Mouse (Mus musculus) G1E (cell line): ENCODE measurements around the gene Snap23.

Experiments used
- CTCF ChIP-seq: IDR thresholded peaks from 2 replicates; pipeline ENCODE4 v1.5.1; 2012; ENCODE audit warnings: low read depth, low read length, inconsistent platforms, mixed read lengths
- POLR2AphosphoS5 ChIP-seq: IDR thresholded peaks from 2 replicates; pipeline ENCODE4 v1.6.1; 2012; ENCODE audit warnings: low read depth, low read length, inconsistent platforms; ENCODE audit not compliant: insufficient replicate concordance
- TAL1 ChIP-seq: conservative IDR thresholded peaks from 2 replicates; pipeline ENCODE4 v1.6.1; 2012; ENCODE audit warnings: low read depth, low read length, inconsistent platforms, mixed read lengths

DNA sequence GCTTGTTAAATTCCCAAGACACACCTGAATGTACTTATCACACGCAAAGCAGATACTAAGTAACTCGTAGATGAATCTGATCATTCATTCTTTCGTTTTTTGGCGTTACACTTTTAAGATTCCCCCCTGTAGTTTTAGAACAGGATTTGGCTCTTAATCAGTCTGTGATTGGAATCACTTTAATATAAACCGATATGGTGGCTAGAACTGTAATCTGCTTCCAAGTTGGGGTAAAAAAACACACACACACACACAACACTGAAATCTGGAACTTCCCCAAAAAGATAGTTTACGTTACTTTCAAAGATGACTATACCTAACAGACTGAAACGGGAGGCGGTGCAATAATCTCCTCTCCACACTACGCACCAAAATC lies 4.6 kb upstream of the Snap23 start:
- no peak for TF ChIP-seq POLR2AphosphoS5
- no peak for TF ChIP-seq CTCF
- TF ChIP-seq TAL1 = no peak
